Mouse (Mus musculus): ENCODE data around the gene Lonrf2. TPM values are rescaled to one million over a fixed set of nuclear protein-coding genes. Genes with fewer than 3 reads are reported as not detected.

The Lonrf2 gene
- polyA plus RNA-seq, 1 experiment from 2014 or later = 2.6 TPM

DNA sequence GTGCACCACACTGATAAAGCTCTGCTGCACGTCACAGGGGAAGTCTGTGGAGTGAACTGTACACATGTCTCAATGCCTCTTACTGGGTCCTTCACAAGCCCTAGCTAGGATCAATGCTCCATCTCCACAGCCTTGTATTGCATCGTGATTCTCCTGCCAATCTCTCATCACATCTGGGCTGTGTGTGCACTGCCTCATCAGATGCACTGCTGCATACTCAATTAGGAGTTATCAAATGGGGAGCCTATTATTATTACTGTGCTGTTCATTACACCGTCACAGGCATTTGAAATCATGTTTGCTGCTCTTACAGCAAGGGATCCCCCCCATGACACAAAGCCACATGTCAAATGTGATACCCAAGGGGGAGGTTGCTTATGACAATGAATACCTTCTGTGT lies 18.8 kb downstream of the Lonrf2 start:
- H3K4me3 ChIP-seq (ENCODE audit: low read length) = no peak overlapping the region
- H3K4me2 ChIP-seq (replicated peaks; ENCODE audit: low read depth, low read length) = no peak overlapping the region
- H3K4me1 ChIP-seq (ENCODE audit: control insufficient read depth, insufficient read depth, low read length) = no peaks in the 10 kb centered on the region

GRCm38 (mm10) chr1:38817268-38817667 lies 19.2 kb downstream of the Lonrf2 start:
- H3K27ac ChIP-seq (ENCODE audit: low read depth, low read length) = no peak overlapping the region
- 71% methylated on average over 9 of the region's 9 CpGs for WGBS
- no peak overlapping the region for H3K4me2 ChIP-seq (replicated peaks; ENCODE audit: low read depth, low read length)
- no peak overlapping the region for H3K4me3 ChIP-seq (ENCODE audit: low read length)
- no peak for ATAC-seq (ENCODE audit: low FRiP score, low TSS enrichment)
- no peaks in the 10 kb centered on the region for H3K36me3 ChIP-seq (ENCODE audit: control insufficient read depth, insufficient read depth, low read length)
- no peaks in the 10 kb centered on the region for H3K9me3 ChIP-seq (ENCODE audit: control insufficient read depth, low read length)
- H3K4me1 ChIP-seq (ENCODE audit: control insufficient read depth, insufficient read depth, low read length) = no peaks in the 10 kb centered on the region
- H3K9ac ChIP-seq (ENCODE audit: low read depth, low read length) = no peak overlapping the region
- H3K27me3 ChIP-seq (ENCODE audit: control insufficient read depth, insufficient read depth, low read length) = no peaks in the 10 kb centered on the region

More for the DNA sequence above, 18.8 kb downstream of the Lonrf2 start:
- WGBS = 82% methylated on average over 3 of the region's 3 CpGs
- Histone ChIP-seq H3K9me3 (ENCODE audit: control insufficient read depth, low read length) (no peaks in the 10 kb centered on the region), H3K27me3 (ENCODE audit: control insufficient read depth, insufficient read depth, low read length) (no peaks in the 10 kb centered on the region), H3K27ac (ENCODE audit: low read depth, low read length) (no peak overlapping the region), H3K9ac (ENCODE audit: low read depth, low read length) (no peak overlapping the region), H3K36me3 (ENCODE audit: control insufficient read depth, insufficient read depth, low read length) (no peaks in the 10 kb centered on the region)
- no peak for ATAC-seq (ENCODE audit: low FRiP score, low TSS enrichment)

DNA sequence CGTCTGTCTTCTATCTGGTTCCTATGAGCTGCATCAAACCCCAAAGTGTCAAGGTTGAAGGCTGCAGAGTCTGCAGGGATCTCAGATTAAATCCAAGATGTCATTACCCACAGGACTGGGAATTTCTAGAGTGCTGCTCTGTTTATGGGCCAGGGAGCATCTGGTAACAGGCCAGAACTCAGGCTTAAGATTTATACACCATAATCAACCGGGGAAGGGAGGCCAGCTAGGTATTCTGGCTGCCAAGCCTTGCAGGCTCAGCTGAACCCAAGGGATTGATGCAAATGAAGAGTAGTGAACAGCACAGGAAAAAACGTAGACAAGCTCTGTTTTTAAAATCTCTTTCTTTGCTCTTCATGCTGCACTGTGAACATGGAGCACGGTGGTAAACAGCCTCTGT lies 20.2 kb downstream of the Lonrf2 start:
- Histone ChIP-seq H3K4me2 (replicated peaks; ENCODE audit: low read depth, low read length) (no peak overlapping the region), H3K27me3 (ENCODE audit: control insufficient read depth, insufficient read depth, low read length) (no peaks in the 10 kb centered on the region), H3K36me3 (ENCODE audit: control insufficient read depth, insufficient read depth, low read length) (peaks cover 3% of the 10 kb centered on the region; the same call in 1 of the 2 replicates), H3K4me1 (ENCODE audit: control insufficient read depth, insufficient read depth, low read length) (no peaks in the 10 kb centered on the region), H3K9ac (ENCODE audit: low read depth, low read length) (no peak overlapping the region), H3K4me3 (ENCODE audit: low read length) (no peak overlapping the region), H3K27ac (ENCODE audit: low read depth, low read length) (no peak overlapping the region), H3K9me3 (ENCODE audit: control insufficient read depth, low read length) (no peaks in the 10 kb centered on the region)
- 56% methylated on average over 4 of the region's 4 CpGs for whole genome bisulfite sequencing
- no peak for ATAC-seq (ENCODE audit: low FRiP score, low TSS enrichment)

- Histone ChIP-seq H3K9me3 (ENCODE audit: control insufficient read depth, low read length) (no peaks in the 10 kb centered on the region), H3K27ac (ENCODE audit: low read depth, low read length) (no peak overlapping the region), H3K4me2 (replicated peaks; ENCODE audit: low read depth, low read length) (no peak overlapping the region), H3K36me3 (ENCODE audit: control insufficient read depth, insufficient read depth, low read length) (peaks cover 8% of the 10 kb centered on the region; the same call in 1 of the 2 replicates), H3K9ac (ENCODE audit: low read depth, low read length) (no peak overlapping the region), H3K4me1 (ENCODE audit: control insufficient read depth, insufficient read depth, low read length) (no peaks in the 10 kb centered on the region), H3K4me3 (ENCODE audit: low read length) (no peak overlapping the region), H3K27me3 (ENCODE audit: control insufficient read depth, insufficient read depth, low read length) (no peaks in the 10 kb centered on the region)
- no peak for ATAC-seq (ENCODE audit: low FRiP score, low TSS enrichment)
- WGBS = 97% methylated on average over 4 of the region's 4 CpGs
Observed at GRCm38 (mm10) chr1:38807121-38807520, 29.4 kb downstream of the Lonrf2 start.

GRCm38 (mm10) chr1:38800402-38800801 lies 36.1 kb downstream of the Lonrf2 start:
- Histone ChIP-seq H3K4me1 (ENCODE audit: control insufficient read depth, insufficient read depth, low read length) (no peaks in the 10 kb centered on the region), H3K9me3 (ENCODE audit: control insufficient read depth, low read length) (no peaks in the 10 kb centered on the region), H3K4me3 (ENCODE audit: low read length) (no peak overlapping the region), H3K4me2 (replicated peaks; ENCODE audit: low read depth, low read length) (no peak overlapping the region), H3K27me3 (ENCODE audit: control insufficient read depth, insufficient read depth, low read length) (no peaks in the 10 kb centered on the region), H3K9ac (ENCODE audit: low read depth, low read length) (no peak overlapping the region), H3K27ac (ENCODE audit: low read depth, low read length) (no peak overlapping the region), H3K36me3 (ENCODE audit: control insufficient read depth, insufficient read depth, low read length) (peaks cover 3% of the 10 kb centered on the region)
- ATAC-seq (ENCODE audit: low FRiP score, low TSS enrichment) = no peak
- WGBS = 84% methylated on average over 7 of the region's 7 CpGs

DNA sequence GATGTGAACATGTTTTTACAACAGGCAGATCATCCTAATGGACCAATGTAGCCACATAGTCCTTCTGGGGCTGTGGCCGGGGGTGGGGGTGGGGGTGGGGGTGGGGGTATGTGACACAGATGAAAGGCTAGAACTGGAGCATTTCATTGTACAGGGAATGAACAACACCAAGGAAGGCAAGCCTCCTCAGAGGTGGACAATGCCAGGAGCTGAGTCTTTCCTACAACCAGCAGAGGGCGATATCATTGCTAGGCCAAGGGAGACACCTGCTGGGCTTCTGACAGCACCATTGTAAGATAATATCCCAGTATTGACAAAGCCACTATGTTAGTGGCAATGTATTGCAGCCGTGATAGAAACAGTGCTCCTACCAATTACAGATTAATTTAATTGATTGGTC lies 37.2 kb downstream of the Lonrf2 start:
- no peak overlapping the region for H3K27ac ChIP-seq (ENCODE audit: low read depth, low read length)
- no peaks in the 10 kb centered on the region; the same call in 1 of the 2 replicates for H3K36me3 ChIP-seq (ENCODE audit: control insufficient read depth, insufficient read depth, low read length)
- no peaks in the 10 kb centered on the region for H3K27me3 ChIP-seq (ENCODE audit: control insufficient read depth, insufficient read depth, low read length)
- WGBS = 44% methylated on average over 3 of the region's 3 CpGs
- H3K4me3 ChIP-seq (ENCODE audit: low read length) = no peak overlapping the region
- ATAC-seq (ENCODE audit: low FRiP score, low TSS enrichment) = peak; percentile 46; the same call in 1 of the 2 replicates
- no peak overlapping the region for H3K4me2 ChIP-seq (replicated peaks; ENCODE audit: low read depth, low read length)
- no peaks in the 10 kb centered on the region for H3K9me3 ChIP-seq (ENCODE audit: control insufficient read depth, low read length)
- no peaks in the 10 kb centered on the region for H3K4me1 ChIP-seq (ENCODE audit: control insufficient read depth, insufficient read depth, low read length)
- no peak overlapping the region for H3K9ac ChIP-seq (ENCODE audit: low read depth, low read length)

GRCm38 (mm10) chr1:38796936-38797335 lies 39.6 kb downstream of the Lonrf2 start:
- 66% methylated on average over 6 of the region's 6 CpGs for WGBS
- no peak overlapping the region for H3K4me2 ChIP-seq (replicated peaks; ENCODE audit: low read depth, low read length)
- no peaks in the 10 kb centered on the region for H3K27me3 ChIP-seq (ENCODE audit: control insufficient read depth, insufficient read depth, low read length)
- H3K9ac ChIP-seq (ENCODE audit: low read depth, low read length) = no peak overlapping the region
- H3K36me3 ChIP-seq (ENCODE audit: control insufficient read depth, insufficient read depth, low read length) = no peaks in the 10 kb centered on the region; the same call in 1 of the 2 replicates
- no peak overlapping the region for H3K27ac ChIP-seq (ENCODE audit: low read depth, low read length)
- no peaks in the 10 kb centered on the region for H3K4me1 ChIP-seq (ENCODE audit: control insufficient read depth, insufficient read depth, low read length)
- H3K4me3 ChIP-seq (ENCODE audit: low read length) = no peak overlapping the region
- ATAC-seq (ENCODE audit: low FRiP score, low TSS enrichment) = no peak
- no peaks in the 10 kb centered on the region for H3K9me3 ChIP-seq (ENCODE audit: control insufficient read depth, low read length)

GRCm38 (mm10) chr1:38795496-38795895 lies 41.0 kb downstream of the Lonrf2 start:
- no peak overlapping the region for H3K27ac ChIP-seq (ENCODE audit: low read depth, low read length)
- H3K9me3 ChIP-seq (ENCODE audit: control insufficient read depth, low read length) = no peaks in the 10 kb centered on the region
- no peak overlapping the region for H3K4me3 ChIP-seq (ENCODE audit: low read length)
- H3K36me3 ChIP-seq (ENCODE audit: control insufficient read depth, insufficient read depth, low read length) = no peaks in the 10 kb centered on the region; the same call in 1 of the 2 replicates
- 66% methylated on average over 5 of the region's 5 CpGs for WGBS
- ATAC-seq (ENCODE audit: low FRiP score, low TSS enrichment) = no peak
- H3K4me2 ChIP-seq (replicated peaks; ENCODE audit: low read depth, low read length) = no peak overlapping the region
- H3K27me3 ChIP-seq (ENCODE audit: control insufficient read depth, insufficient read depth, low read length) = no peaks in the 10 kb centered on the region
- no peak overlapping the region for H3K9ac ChIP-seq (ENCODE audit: low read depth, low read length)
- no peaks in the 10 kb centered on the region for H3K4me1 ChIP-seq (ENCODE audit: control insufficient read depth, insufficient read depth, low read length)

DNA sequence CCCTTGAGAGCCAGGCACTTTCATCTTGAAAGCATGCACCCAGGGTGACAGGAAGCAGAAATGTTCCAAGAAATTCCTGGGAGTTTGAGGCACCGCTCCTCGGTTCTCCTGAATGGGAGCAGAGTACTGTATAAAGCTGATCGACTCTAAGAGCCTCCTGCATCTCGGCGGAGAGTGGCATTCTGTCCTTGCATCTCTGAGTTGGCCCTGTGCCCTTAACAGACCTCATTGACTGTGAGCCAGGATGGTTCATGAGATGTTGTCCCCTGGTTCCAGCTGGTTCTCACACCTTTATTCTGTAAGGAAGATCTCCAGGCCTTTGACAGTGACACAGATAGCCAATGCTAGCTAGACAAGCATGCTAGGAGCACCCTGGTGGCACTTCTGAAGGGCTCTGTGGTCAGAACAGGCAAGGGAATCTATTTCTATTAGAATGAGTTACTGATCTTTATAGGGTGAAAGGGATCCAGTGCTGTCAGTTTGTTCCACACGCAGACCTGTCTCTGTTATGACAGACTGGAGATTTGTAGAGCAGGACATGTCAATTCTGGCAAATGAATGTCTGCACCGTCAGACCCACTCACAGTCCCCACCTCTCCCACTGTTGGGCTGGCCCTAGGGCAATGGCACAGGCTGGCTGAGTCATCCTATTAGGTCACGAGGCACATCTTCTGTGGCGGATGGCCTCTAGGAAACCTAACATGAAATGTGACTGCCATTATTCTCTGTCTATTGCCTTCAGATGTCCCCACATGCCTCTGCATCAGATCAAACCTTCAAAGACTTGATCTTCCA lies 45.3 kb downstream of the Lonrf2 start:
- 86% methylated on average over 9 of the region's 9 CpGs for WGBS
- Histone ChIP-seq H3K4me2 (replicated peaks; ENCODE audit: low read depth, low read length) (no peak overlapping the region), H3K9ac (ENCODE audit: low read depth, low read length) (no peak overlapping the region), H3K9me3 (ENCODE audit: control insufficient read depth, low read length) (no peaks in the 10 kb centered on the region), H3K4me3 (ENCODE audit: low read length) (no peak overlapping the region), H3K27me3 (ENCODE audit: control insufficient read depth, insufficient read depth, low read length) (no peaks in the 10 kb centered on the region), H3K4me1 (ENCODE audit: control insufficient read depth, insufficient read depth, low read length) (no peaks in the 10 kb centered on the region), H3K27ac (ENCODE audit: low read depth, low read length) (no peak overlapping the region), H3K36me3 (ENCODE audit: control insufficient read depth, insufficient read depth, low read length) (no peaks in the 10 kb centered on the region)
- no peak for ATAC-seq (ENCODE audit: low FRiP score, low TSS enrichment)
